Mouse (Mus musculus) layer of hippocampus, adult 8-10 months (tissue): Measurements from ENCODE around the gene Rnf43. TPM values are rescaled to one million over a fixed set of nuclear protein-coding genes. Genes with fewer than 3 reads are reported as not detected.
A peak's percentile ranks its signal among the peaks of the same experiment; 100 is the strongest.

Experiments used
- DNase-seq, 2 experiments: peaks; one replicate each; pipeline ENCODE4 v3.0.0; 2022; ENCODE audit warnings: low spot score in 2 of 2
- total RNA-seq, 4 experiments: library from RNA; stranded (reverse); gene quantifications; 2 replicates each; pipeline ENCODE4 v1.2.4; 2022

Gene Rnf43
- total RNA-seq, 4 experiments from 2014 or later = 2.5 to 5.7 (median 3.6) TPM

GRCm38 (mm10) chr11:87745632-87746555 is 83.4 kb downstream of the Rnf43 start:
- no peak for DNase-seq

- no peak for DNase-seq
These were observed 84.8 kb downstream of the Rnf43 start for GRCm38 (mm10) chr11:87747312-87747711.

- DNase-seq = peak in 1 of 2 experiments; percentile 41
These were observed 85.2 kb downstream of the Rnf43 start for GRCm38 (mm10) chr11:87747716-87748115.

- no peak for DNase-seq
These were observed 85.9 kb downstream of the Rnf43 start for GRCm38 (mm10) chr11:87748132-87749119.

- DNase-seq = no peak
These were observed 86.9 kb downstream of the Rnf43 start for GRCm38 (mm10) chr11:87749192-87750042.

- DNase-seq = no peak
These were observed 87.5 kb downstream of the Rnf43 start for GRCm38 (mm10) chr11:87750043-87750421.

- no peak for DNase-seq
These were observed 88.0 kb downstream of the Rnf43 start for GRCm38 (mm10) chr11:87750521-87750920.

- no peak for DNase-seq
These were observed 88.5 kb downstream of the Rnf43 start for GRCm38 (mm10) chr11:87751031-87751430.

GRCm38 (mm10) chr11:87751491-87751966 is 89.0 kb downstream of the Rnf43 start:
- DNase-seq = no peak

- no peak for DNase-seq
These were observed 89.8 kb downstream of the Rnf43 start for GRCm38 (mm10) chr11:87752307-87752706.

GRCm38 (mm10) chr11:87753255-87753654 is 90.7 kb downstream of the Rnf43 start:
- DNase-seq = no peak

GRCm38 (mm10) chr11:87753891-87754501 is 91.5 kb downstream of the Rnf43 start:
- DNase-seq = no peak

GRCm38 (mm10) chr11:87754603-87755002 is 92.1 kb downstream of the Rnf43 start:
- DNase-seq = no peak

GRCm38 (mm10) chr11:87755360-87756017 is 93.0 kb downstream of the Rnf43 start:
- DNase-seq = no peak

- no peak for DNase-seq
These were observed 93.8 kb downstream of the Rnf43 start for GRCm38 (mm10) chr11:87756251-87756820.

- DNase-seq = no peak
These were observed 94.8 kb downstream of the Rnf43 start for GRCm38 (mm10) chr11:87757001-87757954.

GRCm38 (mm10) chr11:87758161-87758911 is 95.8 kb downstream of the Rnf43 start:
- no peak for DNase-seq
